Mouse (Mus musculus): ENCODE data around the gene Tmem72. TPM values are rescaled to one million over a fixed set of nuclear protein-coding genes. Genes with fewer than 3 reads are reported as not detected.

Tmem72 gene
- total RNA-seq, 2 experiments from 2014 or later: 0.02 to 0.05 TPM

GRCm38 (mm10) chr6:116650406-116650805 lies 66.3 kb downstream of the Tmem72 start, which contains the start of gene Depp1:
Gene Depp1, plus strand, starts transcription at chr6:116650609.
- peak; percentile 81 for DNase-seq (ENCODE audit: low spot score)

- no peak for DNase-seq (ENCODE audit: low spot score)
Measured at GRCm38 (mm10) chr6:116649811-116650210, 66.9 kb downstream of the Tmem72 start.

GRCm38 (mm10) chr6:116647763-116648162 lies 69.0 kb downstream of the Tmem72 start:
- peak; percentile 88 for DNase-seq (ENCODE audit: low spot score)

- DNase-seq (ENCODE audit: low spot score): no peak
Measured at GRCm38 (mm10) chr6:116644335-116644734, 72.4 kb downstream of the Tmem72 start.

- no peak for DNase-seq (ENCODE audit: low spot score)
Measured at GRCm38 (mm10) chr6:116643881-116644280, 72.8 kb downstream of the Tmem72 start.

- DNase-seq (ENCODE audit: low spot score): no peak
Measured at GRCm38 (mm10) chr6:116642942-116643341, 73.8 kb downstream of the Tmem72 start.

- no peak for DNase-seq (ENCODE audit: low spot score)
Measured at GRCm38 (mm10) chr6:116639663-116640062, 77.0 kb downstream of the Tmem72 start.

GRCm38 (mm10) chr6:116638871-116639270 lies 77.8 kb downstream of the Tmem72 start:
- no peak for DNase-seq (ENCODE audit: low spot score)

- peak; percentile 61 for DNase-seq (ENCODE audit: low spot score)
Measured at GRCm38 (mm10) chr6:116637496-116637895, 79.2 kb downstream of the Tmem72 start.

GRCm38 (mm10) chr6:116636581-116637235 lies 80.0 kb downstream of the Tmem72 start:
- no peak for DNase-seq (ENCODE audit: low spot score)

- DNase-seq (ENCODE audit: low spot score): peak; percentile 81
Measured at GRCm38 (mm10) chr6:116635251-116636180, 81.2 kb downstream of the Tmem72 start.

- no peak for DNase-seq (ENCODE audit: low spot score)
Measured at GRCm38 (mm10) chr6:116633741-116634695, 82.7 kb downstream of the Tmem72 start.

- DNase-seq (ENCODE audit: low spot score): peak; percentile 77
Measured at GRCm38 (mm10) chr6:116632129-116632528, 84.6 kb downstream of the Tmem72 start.

- DNase-seq (ENCODE audit: low spot score): no peak
Measured at GRCm38 (mm10) chr6:116629766-116630165, 86.9 kb downstream of the Tmem72 start.

Small RNAs within 50 kb of the gene (microRNA-seq; reads per million reads assigned to microRNA genes)
- not detected for gene Mir7043

Other genes with a start within 250 kb of the Tmem72 start
- gene Olfr211, start 227.8 kb downstream of the Tmem72 start, total RNA-seq (2021): not detected
- gene Olfr212, start 210.4 kb downstream of the Tmem72 start, total RNA-seq (2021): under 1 TPM; 0.07 to 0.09 TPM
- gene Olfr213, start 178.5 kb downstream of the Tmem72 start, total RNA-seq (2021): not detected
- gene Gm5580, start 165.8 kb downstream of the Tmem72 start, total RNA-seq (2021): 1 to 10 TPM; 1.2 to 1.9 TPM
- gene Olfr214, start 162.7 kb downstream of the Tmem72 start, total RNA-seq (2021): not detected
- not detected for gene Olfr215, start 132.7 kb downstream of the Tmem72 start, total RNA-seq (2021)
- 1 to 10 TPM; 6.7 to 7.2 TPM for gene Zfp422, start 87.9 kb downstream of the Tmem72 start, total RNA-seq (2021)
- gene Depp1, start 66.3 kb downstream of the Tmem72 start, total RNA-seq (2021): 10 to 100 TPM; 10.7 to 17.4 TPM
- 1 to 10 TPM; 1.4 to 1.8 TPM for gene Rassf4, start 43.0 kb downstream of the Tmem72 start, total RNA-seq (2021)